ENCODE assay signal across 10 mouse cellular contexts in genomic region chr17:57106035-57106368, GRCm38 (mm10). TPM values are rescaled to one million over a fixed set of nuclear protein-coding genes. Genes with fewer than 3 reads are reported as not detected.
DNase-seq lines count a peak whose midpoint lies in the region; ATAC-seq and TF ChIP-seq lines count a peak whose summit lies in the region.
"Had no signal": no experiment of that assay in that cellular context is flagged by ENCODE, and none has a peak within 500 bp of the region (broad histone marks: within the 10 kb centered on the region; RNA-seq: fewer than 3 reads in every experiment).

No protein-coding gene starts in this region.

- H3K4me1 ChIP-seq in kidney, embryonic 16.5 days (ENCODE audit: insufficient read depth, low read length), result peaks cover 21% of the 10 kb centered on the region
- H3K4me1 ChIP-seq in embryonic facial prominence, embryonic 14.5 days (ENCODE audit: control insufficient read depth, insufficient read depth, low read length), result peaks cover 12% of the 10 kb centered on the region
- H3K4me1 ChIP-seq in intestine, postnatal 0 days (replicated peaks; ENCODE audit: control insufficient read depth, insufficient read depth, low read length), result 0 out of 2 replicates have a peak, but pooled peaks cover 4% of the 10 kb centered on the region
- H3K4me1 ChIP-seq in neural tube, embryonic 13.5 days (replicated peaks), result peaks cover 28% of the 10 kb centered on the region

- TF ChIP-seq CTCF in intestine, postnatal 0 days (IDR thresholded peaks at IDR 0.05; ENCODE audit: low read depth), result no peak

- peak overlapping the region; percentile 89 for H3K4me2 ChIP-seq in kidney, embryonic 16.5 days (replicated peaks; ENCODE audit: low read depth, low read length)
- H3K4me2 ChIP-seq in embryonic facial prominence, embryonic 14.5 days (ENCODE audit: low read depth, low read length), result peak overlapping the region; percentile 89
- H3K4me2 ChIP-seq in intestine, postnatal 0 days (replicated peaks; ENCODE audit: low read depth), result peak overlapping the region; percentile 92
- peak overlapping the region; percentile 92 for H3K4me2 ChIP-seq in neural tube, embryonic 13.5 days

- H3K36me3 ChIP-seq in kidney, embryonic 16.5 days (ENCODE audit: insufficient read depth, low read length), result no peaks in the 10 kb centered on the region
- no peaks in the 10 kb centered on the region for H3K36me3 ChIP-seq in embryonic facial prominence, embryonic 14.5 days (ENCODE audit: control insufficient read depth, insufficient read depth, low read length)
- H3K36me3 ChIP-seq in intestine, postnatal 0 days (ENCODE audit: control insufficient read depth, insufficient read depth), result no peaks in the 10 kb centered on the region
- H3K36me3 ChIP-seq in neural tube, embryonic 13.5 days, result no peaks in the 10 kb centered on the region

- no peaks in the 10 kb centered on the region for H3K27me3 ChIP-seq in kidney, embryonic 16.5 days (ENCODE audit: insufficient read depth, low read length)
- no peaks in the 10 kb centered on the region for H3K27me3 ChIP-seq in embryonic facial prominence, embryonic 14.5 days (replicated peaks; ENCODE audit: control insufficient read depth, insufficient read depth, low read length)
- H3K27me3 ChIP-seq in intestine, postnatal 0 days (replicated peaks; ENCODE audit: control insufficient read depth, insufficient read depth, low read length), result no peaks in the 10 kb centered on the region
- H3K27me3 ChIP-seq in neural tube, embryonic 13.5 days, result no peaks in the 10 kb centered on the region; the same call in 1 of the 2 replicates

- DNase-seq in kidney, postnatal 36 days, result no peak
- no peak for DNase-seq in embryonic facial prominence, embryonic 14.5 days (ENCODE audit: low spot score)
- DNase-seq in spleen, postnatal 10 days (ENCODE audit: low spot score in 2 of 2), result no peak
- no peak for DNase-seq in spleen, postnatal 36 days (ENCODE audit: low spot score in 2 of 2)
- no peak for DNase-seq in left cerebral cortex, postnatal 14 days (ENCODE audit: low spot score in 2 of 2)

- no peak; the same call in 1 of the 2 replicates for ATAC-seq in kidney, embryonic 16.5 days (ENCODE audit: low FRiP score, low TSS enrichment)
- ATAC-seq in embryonic facial prominence, embryonic 14.5 days (ENCODE audit: low read depth), result no peak
- ATAC-seq in intestine, postnatal 0 days, result no peak
- no peak; the same call in 1 of the 2 replicates for ATAC-seq in neural tube, embryonic 13.5 days (ENCODE audit: low read depth)

- intact Hi-C loops in left cerebral cortex, postnatal 14 days (cut with DNase I), result no loop called here

- no peak overlapping the region for H3K27ac ChIP-seq in kidney, embryonic 16.5 days (ENCODE audit: low read length)
- H3K27ac ChIP-seq in embryonic facial prominence, embryonic 14.5 days (replicated peaks; ENCODE audit: low read depth, low read length), result no peak overlapping the region
- H3K27ac ChIP-seq in intestine, postnatal 0 days (ENCODE audit: low read depth, low read length), result no peak overlapping the region
- no peak overlapping the region for H3K27ac ChIP-seq in neural tube, embryonic 13.5 days (replicated peaks)

- WGBS in kidney, embryonic 16.5 days, result 7% methylated on average over 9 of the region's 9 CpGs
- 9% methylated on average over 9 of the region's 9 CpGs for WGBS in embryonic facial prominence, embryonic 14.5 days
- WGBS in intestine, postnatal 0 days, result 24% methylated on average over 9 of the region's 9 CpGs
- 5% methylated on average over 9 of the region's 9 CpGs for WGBS in neural tube, embryonic 13.5 days

- H3K9ac ChIP-seq in kidney, embryonic 16.5 days (replicated peaks; ENCODE audit: low read length), result peak overlapping the region; percentile 78
- peak overlapping the region; percentile 79; the same call in 1 of the 2 replicates for H3K9ac ChIP-seq in embryonic facial prominence, embryonic 14.5 days (ENCODE audit: low read depth, low read length)
- no peak overlapping the region for H3K9ac ChIP-seq in intestine, postnatal 0 days (ENCODE audit: low read depth, low read length)
- H3K9ac ChIP-seq in neural tube, embryonic 13.5 days, result peak overlapping the region; percentile 81

- peak overlapping the region; percentile 73 for H3K4me3 ChIP-seq in kidney, embryonic 16.5 days (ENCODE audit: low read length)
- peak overlapping the region; percentile 65 for H3K4me3 ChIP-seq in embryonic facial prominence, embryonic 14.5 days (ENCODE audit: low read depth, low read length)
- H3K4me3 ChIP-seq in intestine, postnatal 0 days (ENCODE audit: low read depth, low read length), result peak overlapping the region; percentile 60
- peak overlapping the region; percentile 65 for H3K4me3 ChIP-seq in neural tube, embryonic 13.5 days

- H3K9me3 ChIP-seq in kidney, embryonic 16.5 days (ENCODE audit: low read length), result no peaks in the 10 kb centered on the region
- no peaks in the 10 kb centered on the region for H3K9me3 ChIP-seq in embryonic facial prominence, embryonic 14.5 days (ENCODE audit: control insufficient read depth, low read length)
- H3K9me3 ChIP-seq in intestine, postnatal 0 days (ENCODE audit: control insufficient read depth), result no peaks in the 10 kb centered on the region
- H3K9me3 ChIP-seq in neural tube, embryonic 13.5 days, result no peaks in the 10 kb centered on the region

RNA-seq across cellular contexts. Expression of gene Tnfsf9, which starts 0.9 kb away (rescaled TPM):
- 9.9 and 11.7 TPM in 2 replicates for polyA plus RNA-seq in kidney, embryonic 16.5 days (2015; fragmentation: Nextera tagmentation; extraction: Ambion mirVana)
- 4.1 and 5.0 TPM in 2 replicates for polyA plus RNA-seq in embryonic facial prominence, embryonic 14.5 days (2014; fragmentation: Nextera tagmentation; extraction: Ambion mirVana)
- 1.2 and 1.6 TPM in 2 replicates for polyA plus RNA-seq in intestine, postnatal 0 days (2015; fragmentation: Nextera tagmentation; extraction: Ambion mirVana)
- polyA plus RNA-seq in neural tube, embryonic 13.5 days (2015; fragmentation: Nextera tagmentation; extraction: Ambion mirVana), result 4.2 and 6.2 TPM in 2 replicates
- total RNA-seq in left cerebral cortex, postnatal 14 days (2021), result under 1 TPM; 0.26 to 0.42 TPM

RNA-seq across cellular contexts. Expression of gene Tubb4a, which starts 18.4 kb away (rescaled TPM):
- polyA plus RNA-seq in kidney, embryonic 16.5 days (2015; fragmentation: Nextera tagmentation; extraction: Ambion mirVana), result 25.2 and 31.8 TPM in 2 replicates
- 22.9 and 28.7 TPM in 2 replicates for polyA plus RNA-seq in embryonic facial prominence, embryonic 14.5 days (2014; fragmentation: Nextera tagmentation; extraction: Ambion mirVana)
- 12.6 and 14.6 TPM in 2 replicates for polyA plus RNA-seq in intestine, postnatal 0 days (2015; fragmentation: Nextera tagmentation; extraction: Ambion mirVana)
- 381 and 413 TPM in 2 replicates for polyA plus RNA-seq in neural tube, embryonic 13.5 days (2015; fragmentation: Nextera tagmentation; extraction: Ambion mirVana)
- 100 to 1,000 TPM; 671 to 695 TPM for total RNA-seq in left cerebral cortex, postnatal 14 days (2021)

RNA-seq across cellular contexts. Expression of gene Dennd1c, which starts 27.7 kb away (rescaled TPM):
- 5.6 and 6.8 TPM in 2 replicates for polyA plus RNA-seq in kidney, embryonic 16.5 days (2015; fragmentation: Nextera tagmentation; extraction: Ambion mirVana)
- polyA plus RNA-seq in embryonic facial prominence, embryonic 14.5 days (2014; fragmentation: Nextera tagmentation; extraction: Ambion mirVana), result 1.6 and 2.1 TPM in 2 replicates
- polyA plus RNA-seq in intestine, postnatal 0 days (2015; fragmentation: Nextera tagmentation; extraction: Ambion mirVana), result 5.2 and 5.3 TPM in 2 replicates
- 3.7 and 5.9 TPM in 2 replicates for polyA plus RNA-seq in neural tube, embryonic 13.5 days (2015; fragmentation: Nextera tagmentation; extraction: Ambion mirVana)
- total RNA-seq in left cerebral cortex, postnatal 14 days (2021), result 1 to 10 TPM; 1.8 to 1.9 TPM

RNA-seq across cellular contexts. Expression of gene Cd70, which starts 43.6 kb away (rescaled TPM):
- polyA plus RNA-seq in kidney, embryonic 16.5 days (2015; fragmentation: Nextera tagmentation; extraction: Ambion mirVana), result not detected in 2 replicates
- not detected in 2 replicates for polyA plus RNA-seq in embryonic facial prominence, embryonic 14.5 days (2014; fragmentation: Nextera tagmentation; extraction: Ambion mirVana)
- polyA plus RNA-seq in intestine, postnatal 0 days (2015; fragmentation: Nextera tagmentation; extraction: Ambion mirVana), result not detected in 2 replicates
- 0.56 and 0.62 TPM in 2 replicates for polyA plus RNA-seq in neural tube, embryonic 13.5 days (2015; fragmentation: Nextera tagmentation; extraction: Ambion mirVana)
- total RNA-seq in left cerebral cortex, postnatal 14 days (2021), result not detected
- total RNA-seq: gastrocnemius, adult 8-10 months; neutrophil, adult 5-6 weeks had no signal

RNA-seq across cellular contexts. Expression of gene Slc25a23, which starts 46.3 kb away (rescaled TPM):
- 11.2 and 14.0 TPM in 2 replicates for polyA plus RNA-seq in kidney, embryonic 16.5 days (2015; fragmentation: Nextera tagmentation; extraction: Ambion mirVana)
- 6.9 and 7.8 TPM in 2 replicates for polyA plus RNA-seq in embryonic facial prominence, embryonic 14.5 days (2014; fragmentation: Nextera tagmentation; extraction: Ambion mirVana)
- 4.8 and 5.1 TPM in 2 replicates for polyA plus RNA-seq in intestine, postnatal 0 days (2015; fragmentation: Nextera tagmentation; extraction: Ambion mirVana)
- polyA plus RNA-seq in neural tube, embryonic 13.5 days (2015; fragmentation: Nextera tagmentation; extraction: Ambion mirVana), result 29.5 and 33.3 TPM in 2 replicates
- total RNA-seq in left cerebral cortex, postnatal 14 days (2021), result 100 to 1,000 TPM; 361 to 364 TPM

Comparison
In these comparisons a context has a peak if more than half of its experiments do, and no peak if none do; other contexts are left out.
1. RNA of gene Tubb4a, which starts 18.4 kb away (polyA plus RNA-seq): 381 to 413 TPM in neural tube, embryonic 13.5 days; 25.2 to 31.8 TPM in kidney, embryonic 16.5 days, 22.9 to 28.7 TPM in embryonic facial prominence, embryonic 14.5 days and 12.6 to 14.6 TPM in intestine, postnatal 0 days; every median in the first group is over 10 times any median in the second.
2. Peak in every context shown above with its lines, with median percentiles within 50 percentile points of each other: H3K4me2 ChIP-seq and H3K4me3 ChIP-seq.